Mouse (Mus musculus) lung, adult 2 months (tissue): ENCODE data around the gene Col25a1. TPM values are rescaled to one million over a fixed set of nuclear protein-coding genes. Genes with fewer than 3 reads are reported as not detected.

ENCODE experiments used
- DNase-seq: peaks from one replicate; pipeline ENCODE4 v3.0.0; 2022
- H3K4me1 ChIP-seq: fragments of 200-500 bp; 2 replicates; pipeline ENCODE4 v1.6.1; 2011; ENCODE audit warnings: low read length; ENCODE audit not compliant: control insufficient read depth, insufficient read depth
- H3K4me3 ChIP-seq: fragments of 200-500 bp; replicated peaks from 2 replicates; pipeline ENCODE3; 2011; ENCODE audit warnings: low read depth, mild to moderate bottlenecking, control low read depth, low read length; ENCODE audit errors: extremely low read depth
- CTCF ChIP-seq: fragments of 200-500 bp; IDR thresholded peaks from 2 replicates; pipeline ENCODE4 v1.5.1; 2011; ENCODE audit warnings: mild to moderate bottlenecking, low read length, control low read depth; ENCODE audit not compliant: insufficient read depth
- POLR2A ChIP-seq: fragments of 200-500 bp; IDR thresholded peaks from 2 replicates; pipeline ENCODE4 v1.6.1; 2011; ENCODE audit warnings: low read depth, mild to moderate bottlenecking, control low read depth, low read length, borderline replicate concordance; ENCODE audit errors: extremely low read depth
- WGBS: fragments of 180-500 bp; shearing (Covaris S2); methylation state at CpG from one replicate; pipeline ENCODE4 v1.1.7; 2018; 5-methylcytosine and 5-hydroxymethylcytosine counted together
- polyA plus RNA-seq: library from polyadenylated mRNA; depleted of rRNA; stranded (reverse); fragments of >200 nt; gene quantifications from 2 replicates; pipeline ENCODE4 v1.2.3, GENCODE M21; 2012

Gene Col25a1
- polyA plus RNA-seq, 1 experiment: 0.07 TPM

- 46% methylated on average over 6 of the region's 6 CpGs for WGBS
Measured at GRCm38 (mm10) chr3:130407201-130407600, 275.9 kb downstream of the Col25a1 start.

GRCm38 (mm10) chr3:130413239-130413638 is 281.9 kb downstream of the Col25a1 start:
- TF ChIP-seq POLR2A: no peak
- no peak for TF ChIP-seq CTCF
- no peaks in the 10 kb centered on the region for H3K4me1 ChIP-seq
- no peak overlapping the region for H3K4me3 ChIP-seq
- no peak for DNase-seq
- 54% methylated on average over 4 of the region's 4 CpGs for WGBS

More at GRCm38 (mm10) chr3:130407201-130407600, 275.9 kb downstream of the Col25a1 start:
- Histone ChIP-seq H3K4me3 (no peak overlapping the region), H3K4me1 (no peaks in the 10 kb centered on the region; the same call in 1 of the 2 replicates)
- TF ChIP-seq CTCF (no peak), POLR2A (no peak)
- DNase-seq: no peak

GRCm38 (mm10) chr3:130418951-130419350 is 287.6 kb downstream of the Col25a1 start:
- no peaks in the 10 kb centered on the region for H3K4me1 ChIP-seq
- H3K4me3 ChIP-seq: no peak overlapping the region
- no peak for TF ChIP-seq POLR2A
- no peak for TF ChIP-seq CTCF
- 89% methylated on average over 9 of the region's 9 CpGs for WGBS
- DNase-seq: no peak

GRCm38 (mm10) chr3:130428796-130429195 is 297.5 kb downstream of the Col25a1 start:
- DNase-seq: no peak
- no peak for TF ChIP-seq POLR2A
- no peak for TF ChIP-seq CTCF
- no peak overlapping the region for H3K4me3 ChIP-seq
- H3K4me1 ChIP-seq: no peaks in the 10 kb centered on the region
- WGBS: 76% methylated on average over 4 of the region's 4 CpGs

- no peak overlapping the region for H3K4me3 ChIP-seq
- no peaks in the 10 kb centered on the region for H3K4me1 ChIP-seq
- no peak for DNase-seq
- TF ChIP-seq CTCF (no peak), POLR2A (no peak)
- WGBS: 79% methylated on average over 5 of the region's 5 CpGs
Measured at GRCm38 (mm10) chr3:130430052-130430451, 298.8 kb downstream of the Col25a1 start.

- WGBS: 70% methylated on average over 5 of the region's 5 CpGs
Measured at GRCm38 (mm10) chr3:130432818-130433217, 301.5 kb downstream of the Col25a1 start.

GRCm38 (mm10) chr3:130436956-130437355 is 305.7 kb downstream of the Col25a1 start:
- no peaks in the 10 kb centered on the region for H3K4me1 ChIP-seq
- TF ChIP-seq CTCF (no peak), POLR2A (no peak)
- H3K4me3 ChIP-seq: no peak overlapping the region
- DNase-seq: no peak

More at GRCm38 (mm10) chr3:130432818-130433217, 301.5 kb downstream of the Col25a1 start:
- H3K4me1 ChIP-seq: no peaks in the 10 kb centered on the region
- DNase-seq: no peak
- H3K4me3 ChIP-seq: no peak overlapping the region
- TF ChIP-seq POLR2A: no peak
- TF ChIP-seq CTCF: no peak

GRCm38 (mm10) chr3:130439767-130440166 is 308.5 kb downstream of the Col25a1 start:
- 84% methylated on average over 6 of the region's 6 CpGs for WGBS
- Histone ChIP-seq H3K4me1 (no peaks in the 10 kb centered on the region), H3K4me3 (no peak overlapping the region)
- DNase-seq: no peak
- TF ChIP-seq CTCF: no peak
- TF ChIP-seq POLR2A: no peak

GRCm38 (mm10) chr3:130440689-130441088 is 309.4 kb downstream of the Col25a1 start:
- no peak overlapping the region for H3K4me3 ChIP-seq
- H3K4me1 ChIP-seq: no peaks in the 10 kb centered on the region
- TF ChIP-seq POLR2A (no peak), CTCF (no peak)
- no peak for DNase-seq
- 48% methylated on average over 12 of the region's 12 CpGs for WGBS

- 50% methylated on average over 13 of the region's 13 CpGs for WGBS
- no peak for DNase-seq
- H3K4me3 ChIP-seq: no peak overlapping the region
- H3K4me1 ChIP-seq: no peaks in the 10 kb centered on the region
- TF ChIP-seq POLR2A (no peak), CTCF (no peak)
Measured at GRCm38 (mm10) chr3:130443842-130444627, 312.7 kb downstream of the Col25a1 start.
